Mouse (Mus musculus) ES-Bruce4 (cell line): ENCODE results near the gene Scai. TPM values are rescaled to one million over a fixed set of nuclear protein-coding genes. Genes with fewer than 3 reads are reported as not detected.

Experiments used
- H3K27ac ChIP-seq: 2 replicates; pipeline ENCODE4 v1.5.1; 2012; ENCODE audit warnings: low read length, inconsistent platforms; ENCODE audit not compliant: insufficient read depth
- H3K27me3 ChIP-seq: 2 replicates; pipeline ENCODE4 v1.6.1; 2012; ENCODE audit warnings: mild to moderate bottlenecking, low read length, inconsistent platforms; ENCODE audit not compliant: control insufficient read depth, poor library complexity, insufficient read depth, severe bottlenecking
- H3K36me3 ChIP-seq: 2 replicates; pipeline ENCODE4 v1.6.1; 2012; ENCODE audit warnings: inconsistent platforms, mild to moderate bottlenecking, low read length, moderate library complexity; ENCODE audit not compliant: control insufficient read depth, poor library complexity, insufficient read depth, severe bottlenecking
- H3K4me1 ChIP-seq: one replicate; pipeline ENCODE4 v1.8.1; 2011; ENCODE audit warnings: low read length; ENCODE audit not compliant: control insufficient read depth, insufficient read depth
- H3K4me3 ChIP-seq: 2 replicates; pipeline ENCODE4 v1.5.1; 2011; ENCODE audit warnings: low read depth, mild to moderate bottlenecking, low read length
- H3K9ac ChIP-seq: 2 replicates; pipeline ENCODE4 v1.6.1; 2012; ENCODE audit warnings: low read depth, mild to moderate bottlenecking, inconsistent platforms; ENCODE audit not compliant: poor library complexity, severe bottlenecking
- H3K9me3 ChIP-seq: replicated peaks from 2 replicates; pipeline ENCODE4 v1.6.1; 2012; ENCODE audit warnings: mild to moderate bottlenecking, low read length, inconsistent platforms; ENCODE audit not compliant: control insufficient read depth, poor library complexity, insufficient read depth, severe bottlenecking
- CTCF ChIP-seq: IDR thresholded peaks from one replicate; pipeline ENCODE4 v1.8.1; 2011; ENCODE audit warnings: low read depth, low read length
- EP300 ChIP-seq: IDR thresholded peaks from 2 replicates; pipeline ENCODE4 v1.6.1; 2011; ENCODE audit warnings: low read depth, low read length; ENCODE audit not compliant: insufficient read depth
- POLR2A ChIP-seq: IDR thresholded peaks from one replicate; pipeline ENCODE4 v1.8.1; 2011; ENCODE audit warnings: low read length; ENCODE audit not compliant: insufficient read depth
- polyA plus RNA-seq: library from polyadenylated mRNA; stranded (reverse); fragments of >200 nt; gene quantifications from 2 replicates; pipeline ENCODE4 v1.2.4, GENCODE M21; 2011; ENCODE audit warnings: low read depth; ENCODE audit not compliant: missing spikeins, insufficient read depth, insufficient read length

Gene Scai
- polyA plus RNA-seq, 1 experiment = 18.8 TPM

DNA sequence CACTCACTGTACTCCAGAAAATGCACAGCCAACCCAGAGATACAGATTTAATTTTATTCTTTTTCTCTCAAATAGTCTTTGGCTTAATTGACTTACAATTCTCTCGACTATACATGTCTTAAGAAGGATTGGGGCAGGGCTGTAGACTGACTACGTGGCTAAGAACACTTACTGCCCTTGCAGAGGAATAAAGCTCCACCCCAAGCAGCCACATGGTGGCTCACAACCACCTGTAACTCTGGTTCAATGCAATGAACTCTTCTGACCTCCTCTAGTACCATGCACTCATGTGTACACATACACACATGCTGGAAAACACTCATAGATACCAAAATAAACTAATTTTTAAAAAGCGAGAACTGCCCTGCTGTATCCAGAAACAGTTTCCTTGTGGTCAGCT lies 4.6 kb downstream of the Scai start:
- H3K4me3 ChIP-seq = no peak overlapping the region
- TF ChIP-seq EP300 (no peak), CTCF (no peak), POLR2A (no peak)
- no peaks in the 10 kb centered on the region for H3K4me1 ChIP-seq
- H3K27ac ChIP-seq = no peak overlapping the region
- H3K27me3 ChIP-seq = no peaks in the 10 kb centered on the region
- H3K9me3 ChIP-seq = no peaks in the 10 kb centered on the region
- H3K9ac ChIP-seq = no peak overlapping the region
- H3K36me3 ChIP-seq = no peaks in the 10 kb centered on the region; the same call in 1 of the 2 replicates

GRCm38 (mm10) chr2:39183587-39183986 lies 6.9 kb downstream of the Scai start:
- no peaks in the 10 kb centered on the region for H3K4me1 ChIP-seq
- H3K9me3 ChIP-seq = no peaks in the 10 kb centered on the region
- H3K27me3 ChIP-seq = no peaks in the 10 kb centered on the region
- no peak overlapping the region for H3K4me3 ChIP-seq
- no peaks in the 10 kb centered on the region; the same call in 1 of the 2 replicates for H3K36me3 ChIP-seq
- H3K9ac ChIP-seq = no peak overlapping the region
- H3K27ac ChIP-seq = no peak overlapping the region
- no peak for TF ChIP-seq POLR2A

DNA sequence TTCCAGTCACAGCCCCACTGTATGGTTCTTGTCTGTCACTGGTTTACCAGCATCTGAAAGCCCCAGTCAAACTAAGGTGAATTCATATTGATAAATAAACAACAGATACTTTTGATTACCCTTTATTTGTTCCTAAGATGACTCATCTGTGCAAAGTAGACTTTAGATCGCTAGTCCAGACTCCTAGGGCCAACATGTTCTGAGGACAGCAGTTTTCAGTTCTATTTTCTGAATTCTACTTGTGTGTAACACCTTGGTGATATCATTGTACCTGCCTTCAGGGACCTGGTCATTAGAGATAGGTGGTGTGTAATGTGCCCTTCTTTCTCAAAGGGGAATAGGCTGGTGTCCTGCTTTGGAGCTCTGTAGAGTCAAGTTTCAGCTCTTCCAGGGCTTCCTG lies 29.5 kb downstream of the Scai start:
- no peak for TF ChIP-seq EP300
- no peak for TF ChIP-seq CTCF
- TF ChIP-seq POLR2A = no peak
- H3K36me3 ChIP-seq = peaks cover 3% of the 10 kb centered on the region; the same call in 1 of the 2 replicates
- peaks cover 1% of the 10 kb centered on the region for H3K4me1 ChIP-seq
- H3K9me3 ChIP-seq = no peaks in the 10 kb centered on the region
- no peaks in the 10 kb centered on the region for H3K27me3 ChIP-seq
- no peak overlapping the region for H3K4me3 ChIP-seq
- H3K27ac ChIP-seq = no peak overlapping the region
- H3K9ac ChIP-seq = no peak overlapping the region

GRCm38 (mm10) chr2:39157916-39158315 lies 32.6 kb downstream of the Scai start:
- Histone ChIP-seq H3K27ac (no peak overlapping the region), H3K4me1 (peaks cover 1% of the 10 kb centered on the region), H3K36me3 (0 out of 2 replicates have a peak, but pooled peaks cover 3% of the 10 kb centered on the region), H3K4me3 (no peak overlapping the region), H3K27me3 (no peaks in the 10 kb centered on the region), H3K9me3 (no peaks in the 10 kb centered on the region), H3K9ac (no peak overlapping the region)
- TF ChIP-seq CTCF = no peak

DNA sequence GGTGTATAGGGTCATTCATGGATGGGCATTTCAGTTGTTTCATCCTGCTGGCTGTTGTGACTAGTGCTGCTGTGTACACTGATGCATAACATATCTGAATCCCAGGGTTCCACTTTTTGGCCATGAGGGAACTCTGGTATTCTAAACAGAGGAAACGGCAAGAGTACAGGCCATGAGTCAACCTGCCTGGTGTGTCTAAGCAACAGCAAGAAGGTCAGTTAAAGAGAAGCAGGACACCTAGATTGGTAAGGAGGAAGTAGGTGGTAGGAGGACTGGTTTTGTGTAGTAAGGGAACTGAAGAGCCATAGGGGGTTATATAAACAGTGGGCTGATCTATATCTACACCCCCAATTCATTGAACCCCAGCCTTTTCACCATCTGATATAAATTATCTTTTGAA lies 33.7 kb downstream of the Scai start:
- no peak overlapping the region for H3K27ac ChIP-seq
- H3K36me3 ChIP-seq = 0 out of 2 replicates have a peak, but pooled peaks cover 3% of the 10 kb centered on the region
- TF ChIP-seq POLR2A = no peak
- no peak for TF ChIP-seq CTCF
- TF ChIP-seq EP300 = no peak
- H3K9ac ChIP-seq = no peak overlapping the region
- H3K4me3 ChIP-seq = no peak overlapping the region
- H3K9me3 ChIP-seq = no peaks in the 10 kb centered on the region
- H3K27me3 ChIP-seq = no peaks in the 10 kb centered on the region
- H3K4me1 ChIP-seq = peaks cover 1% of the 10 kb centered on the region

DNA sequence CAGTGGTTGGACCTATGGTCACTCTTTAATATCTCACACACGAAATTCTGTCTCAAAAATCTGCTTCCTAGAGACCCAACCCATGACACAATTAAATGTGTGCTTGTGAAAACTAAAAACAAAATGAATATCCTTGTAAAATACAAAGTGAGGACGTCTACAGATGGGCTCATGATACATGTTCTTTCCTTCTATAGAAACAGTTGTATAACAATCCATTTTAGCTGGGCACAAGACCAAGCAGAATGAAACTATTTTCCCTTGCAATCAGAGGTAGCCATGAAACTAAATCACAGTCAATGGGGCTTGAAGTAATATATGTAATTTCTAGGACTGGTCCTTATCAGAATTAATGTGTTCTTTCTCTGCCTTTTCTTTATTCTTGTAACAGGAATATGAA lies 39.6 kb downstream of the Scai start:
- H3K4me3 ChIP-seq = no peak overlapping the region

DNA sequence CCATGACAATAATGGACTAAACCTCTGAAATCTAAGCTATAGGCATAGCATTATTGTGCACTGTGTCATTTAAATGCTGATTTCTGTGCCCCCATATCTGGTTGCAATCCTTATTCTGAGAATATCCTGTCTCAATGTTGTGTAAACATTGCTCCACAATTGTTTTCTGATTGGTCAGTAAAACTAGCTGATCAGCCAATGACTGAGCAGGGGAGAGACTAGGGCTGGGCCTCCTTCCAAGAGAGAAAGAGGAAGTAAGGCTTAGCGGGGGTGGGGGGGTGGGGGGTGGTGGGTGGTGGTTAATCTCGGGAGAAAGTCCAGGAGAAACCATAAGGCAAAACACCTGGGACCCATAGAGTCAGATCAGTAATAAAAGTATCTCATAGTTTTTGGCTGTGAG lies 42.5 kb downstream of the Scai start:
- Histone ChIP-seq H3K27me3 (no peaks in the 10 kb centered on the region), H3K36me3 (no peaks in the 10 kb centered on the region), H3K4me1 (no peaks in the 10 kb centered on the region), H3K4me3 (no peak overlapping the region), H3K27ac (no peak overlapping the region), H3K9me3 (no peaks in the 10 kb centered on the region), H3K9ac (no peak overlapping the region)
- TF ChIP-seq POLR2A (no peak), CTCF (no peak), EP300 (no peak)

More for the DNA sequence above, 39.6 kb downstream of the Scai start:
- Histone ChIP-seq H3K36me3 (no peaks in the 10 kb centered on the region), H3K9me3 (no peaks in the 10 kb centered on the region), H3K9ac (no peak overlapping the region), H3K4me1 (no peaks in the 10 kb centered on the region), H3K27ac (no peak overlapping the region), H3K27me3 (no peaks in the 10 kb centered on the region)
- TF ChIP-seq CTCF (no peak), POLR2A (no peak), EP300 (no peak)
